In genomic region chr4:55843727-55844401, GRCm38 (mm10) we compare ENCODE assay signal across 8 mouse cellular contexts.
DNase-seq lines count a peak whose midpoint lies in the region; ATAC-seq lines count a peak whose summit lies in the region.

No protein-coding gene starts in this region.

- no peaks in the 10 kb centered on the region for H3K36me3 ChIP-seq in embryonic facial prominence, embryonic 10.5 days (replicated peaks)
- no peaks in the 10 kb centered on the region for H3K36me3 ChIP-seq in neural tube, embryonic 15.5 days

- no peak overlapping the region for H3K27ac ChIP-seq in embryonic facial prominence, embryonic 10.5 days (replicated peaks)
- peak overlapping the region; percentile 34; the same call in 1 of the 2 replicates for H3K27ac ChIP-seq in neural tube, embryonic 15.5 days (replicated peaks)

- intact Hi-C loops in heart, postnatal 10 days (cut with DNase I), result no loop called here

- DNase-seq in kidney, postnatal 10 days, result peak; percentile 32
- DNase-seq in kidney, adult 9 months, result no peak
- DNase-seq in embryonic facial prominence, embryonic 10.5 days (ENCODE audit: low spot score), result peak; percentile 26
- peak; percentile 38 to 42 for DNase-seq in heart, postnatal 10 days
- DNase-seq in liver, result no peak
- no peak for DNase-seq in layer of hippocampus, postnatal 25 days (ENCODE audit: extremely low spot score in 1 of 2, low spot score in 1 of 2)

- peaks cover 11% of the 10 kb centered on the region for H3K4me1 ChIP-seq in embryonic facial prominence, embryonic 10.5 days
- H3K4me1 ChIP-seq in neural tube, embryonic 15.5 days, result peaks cover 14% of the 10 kb centered on the region

- peak; percentile 69 for ATAC-seq in neural tube, embryonic 15.5 days (ENCODE audit: low FRiP score)
- ATAC-seq in CD4-positive, CD25-positive, alpha-beta regulatory T cell, adult 4 months, result no peak

- H3K4me3 ChIP-seq in embryonic facial prominence, embryonic 10.5 days, result no peak overlapping the region
- no peak overlapping the region for H3K4me3 ChIP-seq in neural tube, embryonic 15.5 days (replicated peaks)

- no peak overlapping the region for H3K9ac ChIP-seq in neural tube, embryonic 15.5 days (replicated peaks)

- H3K9me3 ChIP-seq in embryonic facial prominence, embryonic 10.5 days, result no peaks in the 10 kb centered on the region
- H3K9me3 ChIP-seq in neural tube, embryonic 15.5 days (replicated peaks), result no peaks in the 10 kb centered on the region

- no peaks in the 10 kb centered on the region for H3K27me3 ChIP-seq in embryonic facial prominence, embryonic 10.5 days (replicated peaks; ENCODE audit: low read depth, poor library complexity, severe bottlenecking)
- H3K27me3 ChIP-seq in neural tube, embryonic 15.5 days (replicated peaks), result no peaks in the 10 kb centered on the region

- WGBS in embryonic facial prominence, embryonic 10.5 days, result 68% methylated on average over 12 of the region's 12 CpGs
- 38% methylated on average over 12 of the region's 12 CpGs for WGBS in neural tube, embryonic 15.5 days

- H3K4me2 ChIP-seq in neural tube, embryonic 15.5 days, result no peak overlapping the region

Comparison
In these comparisons a context has a peak if more than half of its experiments do, and no peak if none do; other contexts are left out.
1. DNase-seq: peak in kidney, postnatal 10 days (single experiment), embryonic facial prominence, embryonic 10.5 days (single experiment) and heart, postnatal 10 days (2 of 2); none in kidney, adult 9 months (single experiment), liver (single experiment) and layer of hippocampus, postnatal 25 days (0 of 2).